Mouse (Mus musculus) olfactory bulb, adult 2 months (tissue): ENCODE measurements around the gene 1700113H08Rik.

Experiments used
- CTCF ChIP-seq: fragments of 200-500 bp; IDR thresholded peaks from 2 replicates; pipeline ENCODE4 v1.5.1; 2012; ENCODE audit warnings: low read depth, mild to moderate bottlenecking, low read length, moderate library complexity; ENCODE audit not compliant: insufficient read depth
- POLR2A ChIP-seq: fragments of 200-500 bp; IDR thresholded peaks from 2 replicates; pipeline ENCODE4 v1.6.1; 2012; ENCODE audit warnings: mild to moderate bottlenecking, low read depth, low read length, moderate library complexity; ENCODE audit not compliant: insufficient read depth

- no peak for TF ChIP-seq CTCF
- no peak for TF ChIP-seq POLR2A
These were observed 16.6 kb upstream of the 1700113H08Rik start for GRCm38 (mm10) chr10:87041265-87041664.
